8 mouse cellular contexts compared by ENCODE assay signal in genomic region chr7:24237040-24237791, GRCm38 (mm10). TPM values are rescaled to one million over a fixed set of nuclear protein-coding genes. Genes with fewer than 3 reads are reported as not detected.
DNase-seq lines count a peak whose midpoint lies in the region; ATAC-seq and TF ChIP-seq lines count a peak whose summit lies in the region.

Gene Zfp109, minus strand, starts transcription at chr7:24237560.

- H3K4me2 ChIP-seq in neural tube, embryonic 14.5 days (ENCODE audit: low read depth, low read length) = peak within 1 kb of the TSS; percentile 75

- ATAC-seq in hematopoietic stem cell, adult 5-6 weeks (replicated peaks in 1 of 2; ENCODE audit: insufficient read depth in 1 of 2, low FRiP score in 2 of 2, low TSS enrichment in 1 of 2, low read depth in 1 of 2, poor library complexity in 2 of 2, severe bottlenecking in 2 of 2) = peak; percentile 88 to 92
- peak; percentile 94 for ATAC-seq in neural tube, embryonic 14.5 days (ENCODE audit: low read depth)

- peak; percentile 31; the same call in 1 of the 2 replicates for TF ChIP-seq CTCF in layer of hippocampus, adult 2 months (conservative IDR thresholded peaks at IDR 0.05)

- peak within 1 kb of the TSS; percentile 78 for H3K4me3 ChIP-seq in layer of hippocampus, adult 2 months
- H3K4me3 ChIP-seq in neural tube, embryonic 14.5 days (ENCODE audit: low read depth, low read length) = peak within 1 kb of the TSS; percentile 70

- peak within 1 kb of the TSS; percentile 86 for H3K27ac ChIP-seq in layer of hippocampus, adult 2 months
- no peak within 1 kb of the TSS for H3K27ac ChIP-seq in neural tube, embryonic 14.5 days (ENCODE audit: low read depth, low read length)

- peak; percentile 7 for DNase-seq in MN1 (ENCODE audit: low spot score)
- peak; percentile 77 to 85 for DNase-seq in cerebellum, adult 18-20 months
- peak; percentile 64 for DNase-seq in forelimb bud, embryonic 11.5 days (ENCODE audit: low read depth, low spot score)
- DNase-seq in layer of hippocampus, adult 2 months (ENCODE audit: low spot score in 2 of 2) = peak; percentile 69 to 71
- peak; percentile 63 to 67 for DNase-seq in lung, adult 18-20 months
- DNase-seq in thymus, adult 18-20 months = peak; percentile 32 to 45

- H3K9ac ChIP-seq in neural tube, embryonic 14.5 days (replicated peaks; ENCODE audit: low read depth, low read length) = peak within 1 kb of the TSS; percentile 68

- H3K27me3 ChIP-seq in neural tube, embryonic 14.5 days (ENCODE audit: control insufficient read depth, insufficient read depth, low read length) = no peaks in the 10 kb centered on the region

- no peaks in the 10 kb centered on the region for H3K36me3 ChIP-seq in neural tube, embryonic 14.5 days (ENCODE audit: control insufficient read depth, insufficient read depth, low read length)

- H3K4me1 ChIP-seq in neural tube, embryonic 14.5 days (ENCODE audit: control insufficient read depth, insufficient read depth, low read length) = 0 out of 2 replicates have a peak, but pooled peaks cover 3% of the 10 kb centered on the region

- H3K9me3 ChIP-seq in neural tube, embryonic 14.5 days (ENCODE audit: control insufficient read depth, low read length) = no peaks in the 10 kb centered on the region

- 5% methylated on average over 28 of the region's 28 CpGs for WGBS in neural tube, embryonic 14.5 days

RNA-seq across cellular contexts. Expression of gene Zfp109, which starts in this region (rescaled TPM):
- 10.6 and 12.9 TPM in 2 replicates for total RNA-seq in hematopoietic stem cell, adult 5-6 weeks (2017)
- total RNA-seq in layer of hippocampus, adult 2 months (2021) = 1 to 10 TPM; 8.6 TPM
- polyA plus RNA-seq in neural tube, embryonic 14.5 days (2014; fragmentation: Nextera tagmentation; extraction: Ambion mirVana) = 3.8 and 4.5 TPM in 2 replicates

Comparison
In these comparisons a context has a peak if more than half of its experiments do, and no peak if none do; other contexts are left out.
1. DNase-seq: peak in every context shown above with its lines; median percentile 81 in cerebellum, adult 18-20 months; 70 in layer of hippocampus, adult 2 months; 65 in lung, adult 18-20 months; 64 in forelimb bud, embryonic 11.5 days; 38 in thymus, adult 18-20 months; 7 in MN1.